Mouse (Mus musculus): ENCODE measurements at regions not wholly inside any gene's neighbourhood (a gene's known extent, or its start where the extent isn't known, plus 50 kb on each side); places are given as distances from the start of the nearest gene placed in this dataset.

DNA sequence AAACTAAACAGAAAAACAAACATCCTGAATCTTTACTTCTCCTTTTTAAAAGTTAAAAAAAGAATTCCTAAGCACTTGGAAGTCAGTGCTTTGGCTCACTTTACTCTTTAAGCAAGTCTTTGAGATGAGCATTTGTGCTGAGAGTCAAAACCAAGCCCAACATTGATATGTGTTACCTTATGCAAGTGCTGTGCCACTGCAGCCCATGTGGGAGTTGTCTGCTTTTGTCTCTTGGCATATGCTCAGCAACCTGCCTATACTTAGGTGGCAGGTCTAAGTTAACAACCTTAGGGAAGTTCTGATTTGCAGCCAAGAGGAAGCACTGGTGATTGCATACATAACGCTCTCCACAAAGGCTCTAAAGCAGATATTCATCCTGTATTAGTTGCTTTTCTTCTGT is 493.1 kb downstream of the D3Ertd751e start:
- Histone ChIP-seq H3K4me3 (replicated peaks; ENCODE audit: extremely low read depth, low read depth, low read length) (no peak overlapping the region), H3K4me1 (ENCODE audit: control insufficient read depth, insufficient read depth, low read length) (no peaks in the 10 kb centered on the region)
- WGBS = 48% methylated on average over 1 of the region's 1 CpGs
- TF ChIP-seq CTCF (IDR thresholded peaks at IDR 0.05; ENCODE audit: insufficient read depth, low read length) (no peak), POLR2A (IDR thresholded peaks at IDR 0.05; ENCODE audit: borderline replicate concordance, extremely low read depth, low read depth, low read length) (no peak)
- DNase-seq = no peak

Data from lung, adult 2 months (tissue).